Mouse (Mus musculus) erythroblast, embryonic 14.5 days (primary cell): Measurements from ENCODE around the gene Lmtk3.

Experiments
- GATA1 ChIP-seq: IDR thresholded peaks from 2 replicates; pipeline ENCODE4 v1.6.1; 2012; ENCODE audit warnings: low read length, inconsistent platforms, mixed read lengths
- TAL1 ChIP-seq: IDR thresholded peaks from 3 replicates; pipeline ENCODE4 v1.6.1; 2012; ENCODE audit warnings: low read length, inconsistent platforms, mixed read lengths

DNA sequence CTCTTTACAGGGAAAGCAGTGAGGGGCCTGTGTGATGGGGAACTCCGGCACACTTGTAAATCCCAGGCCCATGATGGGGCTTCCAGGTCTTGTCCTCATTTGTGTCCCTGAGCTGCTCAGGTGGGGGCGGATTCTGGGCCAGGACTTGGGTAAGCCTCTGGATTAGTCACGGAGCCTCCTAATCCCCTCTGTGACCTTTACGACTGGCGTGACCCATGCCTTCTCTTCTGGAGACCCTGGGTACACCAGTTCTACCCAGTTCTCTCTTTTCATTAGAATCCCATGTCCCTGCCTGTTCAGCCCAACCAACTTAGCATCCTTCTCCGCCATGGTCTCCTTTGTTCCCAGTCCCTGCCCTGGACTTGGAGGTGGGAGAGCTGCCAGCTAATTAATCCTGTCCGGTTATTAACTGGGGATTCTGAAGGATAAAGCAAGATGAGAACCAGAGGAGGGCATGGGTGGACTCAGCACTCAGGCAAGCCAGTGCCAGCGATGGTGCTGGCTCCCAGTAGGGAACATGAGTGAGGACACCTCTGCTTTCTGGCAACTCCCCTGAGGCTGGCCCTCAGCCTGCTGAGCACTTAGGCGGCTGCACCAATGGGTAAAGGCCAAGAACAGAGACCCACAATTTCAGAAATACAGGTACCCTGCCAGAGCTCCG is 31.9 kb downstream of the Lmtk3 start:
- no peak for TF ChIP-seq GATA1
- no peak for TF ChIP-seq TAL1
